Mouse (Mus musculus) lung, adult 2 months (tissue): ENCODE data around the gene Ppp2r3c.
"Not testable (repeated sequence)": the region's sequence is repeated elsewhere in the genome, so short reads cannot be mapped to it uniquely, and the experiment has no call there.

Experiments
- CTCF ChIP-seq: fragments of 200-500 bp; IDR thresholded peaks from 2 replicates; pipeline ENCODE4 v1.5.1; 2011; ENCODE audit warnings: mild to moderate bottlenecking, low read length, control low read depth; ENCODE audit not compliant: insufficient read depth
- POLR2A ChIP-seq: fragments of 200-500 bp; IDR thresholded peaks from 2 replicates; pipeline ENCODE4 v1.6.1; 2011; ENCODE audit warnings: low read depth, mild to moderate bottlenecking, control low read depth, low read length, borderline replicate concordance; ENCODE audit errors: extremely low read depth

- TF ChIP-seq CTCF, POLR2A: not testable (repeated sequence)
Observed at GRCm38 (mm10) chr12:55261950-55262349, 40.8 kb downstream of the Ppp2r3c start.
